Mouse (Mus musculus) lung, adult 2 months (tissue): Measurements from ENCODE around the gene Prss42.

Source experiments
- CTCF ChIP-seq: fragments of 200-500 bp; IDR thresholded peaks from 2 replicates; pipeline ENCODE4 v1.5.1; 2011; ENCODE audit warnings: mild to moderate bottlenecking, low read length, control low read depth; ENCODE audit not compliant: insufficient read depth
- POLR2A ChIP-seq: fragments of 200-500 bp; IDR thresholded peaks from 2 replicates; pipeline ENCODE4 v1.6.1; 2011; ENCODE audit warnings: low read depth, mild to moderate bottlenecking, control low read depth, low read length, borderline replicate concordance; ENCODE audit errors: extremely low read depth

- no peak for TF ChIP-seq CTCF
- TF ChIP-seq POLR2A: no peak
These were observed 35.2 kb upstream of the Prss42 start for GRCm38 (mm10) chr9:110762763-110763162.
